Mouse (Mus musculus) MEL-GATA-1-ER (cell line): ENCODE results near the gene Gm10944.

Experiments
- DNase-seq: peaks from one replicate; pipeline ENCODE4 v3.0.0-alpha.2; 2012; ENCODE audit warnings: low read depth; ENCODE audit errors: extremely low read depth

Gm10944 gene

GRCm38 (mm10) chr10:10681048-10681447 is at the start of gene Gm10944:
TSS of gene Gm10944 (plus strand) at chr10:10681348.
- no peak for DNase-seq

- no peak for DNase-seq
These were observed 25.2 kb upstream of the Gm10944 start for GRCm38 (mm10) chr10:10655991-10656390.

- DNase-seq = no peak
These were observed 24.5 kb upstream of the Gm10944 start for GRCm38 (mm10) chr10:10656621-10657020.

- DNase-seq = no peak
These were observed 22.0 kb upstream of the Gm10944 start for GRCm38 (mm10) chr10:10659161-10659560.

- DNase-seq = no peak
These were observed 21.2 kb upstream of the Gm10944 start for GRCm38 (mm10) chr10:10659976-10660375.

- no peak for DNase-seq
These were observed 7.9 kb downstream of the Gm10944 start for GRCm38 (mm10) chr10:10688907-10689667.

GRCm38 (mm10) chr10:10689668-10690223 is 8.6 kb downstream of the Gm10944 start:
- DNase-seq = no peak

GRCm38 (mm10) chr10:10697497-10697896 is 16.3 kb downstream of the Gm10944 start:
- DNase-seq = no peak

GRCm38 (mm10) chr10:10700903-10701302 is 19.8 kb downstream of the Gm10944 start:
- no peak for DNase-seq

- DNase-seq = no peak
These were observed 20.2 kb downstream of the Gm10944 start for GRCm38 (mm10) chr10:10701326-10701725.

- no peak for DNase-seq
These were observed 26.9 kb downstream of the Gm10944 start for GRCm38 (mm10) chr10:10708031-10708430.

GRCm38 (mm10) chr10:10710359-10710758 is 29.2 kb downstream of the Gm10944 start:
- no peak for DNase-seq

- DNase-seq = no peak
These were observed 29.7 kb downstream of the Gm10944 start for GRCm38 (mm10) chr10:10710837-10711236.

GRCm38 (mm10) chr10:10726501-10726900 is 45.4 kb downstream of the Gm10944 start:
- DNase-seq = no peak
